Mouse (Mus musculus) olfactory bulb, adult 2 months (tissue): ENCODE data around the gene Gorab.

Experiments used
- CTCF ChIP-seq: fragments of 200-500 bp; IDR thresholded peaks from 2 replicates; pipeline ENCODE4 v1.5.1; 2012; ENCODE audit warnings: low read depth, mild to moderate bottlenecking, low read length, moderate library complexity; ENCODE audit not compliant: insufficient read depth
- POLR2A ChIP-seq: fragments of 200-500 bp; IDR thresholded peaks from 2 replicates; pipeline ENCODE4 v1.6.1; 2012; ENCODE audit warnings: mild to moderate bottlenecking, low read depth, low read length, moderate library complexity; ENCODE audit not compliant: insufficient read depth

DNA sequence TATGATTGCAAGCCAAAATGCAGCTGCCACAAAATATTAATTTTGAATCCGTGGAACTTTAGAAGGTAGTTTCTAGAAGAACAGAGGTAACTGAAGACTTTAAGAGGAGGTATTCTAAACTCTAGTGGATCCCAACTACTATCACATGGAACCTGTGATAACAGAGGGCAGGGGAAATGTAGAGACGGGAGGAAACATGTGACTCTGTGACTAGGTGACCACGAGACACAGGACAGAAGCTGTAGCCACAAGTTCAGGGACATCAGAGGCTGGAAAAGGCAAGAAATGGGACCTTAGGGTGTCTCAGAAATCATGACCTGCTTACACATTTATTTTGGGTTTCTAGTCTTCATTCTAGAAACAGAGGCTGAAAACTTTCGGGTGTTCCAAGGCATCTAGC is 13.4 kb downstream of the Gorab start:
- no peak for TF ChIP-seq CTCF
- no peak for TF ChIP-seq POLR2A
